Mouse (Mus musculus): ENCODE data around the gene Tbrg4. TPM values are rescaled to one million over a fixed set of nuclear protein-coding genes. Genes with fewer than 3 reads are reported as not detected.

Tbrg4 gene
- polyA plus RNA-seq, 1 experiment = 15.5 TPM

GRCm38 (mm10) chr11:6580065-6580750 is 45.7 kb downstream of the Tbrg4 start:
- no peak overlapping the region for H3K27ac ChIP-seq (ENCODE audit: insufficient read depth, low read depth, low read length)
- H3K4me1 ChIP-seq (ENCODE audit: control insufficient read depth, insufficient read depth, low read length) = peaks cover 3% of the 10 kb centered on the region; the same call in 1 of the 2 replicates
- no peak overlapping the region for H3K4me3 ChIP-seq (ENCODE audit: insufficient read depth, low read length)
- TF ChIP-seq POLR2A (IDR thresholded peaks at IDR 0.05; ENCODE audit: borderline replicate concordance, low read depth, low read length) = no peak

- H3K4me3 ChIP-seq (ENCODE audit: insufficient read depth, low read length) = no peak overlapping the region
These were observed 46.5 kb downstream of the Tbrg4 start for GRCm38 (mm10) chr11:6579361-6579760.

GRCm38 (mm10) chr11:6576151-6576550 is 49.7 kb downstream of the Tbrg4 start:
- peaks cover 2% of the 10 kb centered on the region; the same call in 1 of the 2 replicates for H3K4me1 ChIP-seq (ENCODE audit: control insufficient read depth, insufficient read depth, low read length)
- no peak overlapping the region for H3K27ac ChIP-seq (ENCODE audit: insufficient read depth, low read depth, low read length)
- TF ChIP-seq POLR2A (IDR thresholded peaks at IDR 0.05; ENCODE audit: borderline replicate concordance, low read depth, low read length) = no peak
- TF ChIP-seq CTCF (IDR thresholded peaks at IDR 0.05; ENCODE audit: low read depth, low read length) = no peak
- H3K4me3 ChIP-seq (ENCODE audit: insufficient read depth, low read length) = no peak overlapping the region

More at GRCm38 (mm10) chr11:6579361-6579760, 46.5 kb downstream of the Tbrg4 start:
- no peak overlapping the region for H3K27ac ChIP-seq (ENCODE audit: insufficient read depth, low read depth, low read length)
- no peak for TF ChIP-seq CTCF (IDR thresholded peaks at IDR 0.05; ENCODE audit: low read depth, low read length)
- TF ChIP-seq POLR2A (IDR thresholded peaks at IDR 0.05; ENCODE audit: borderline replicate concordance, low read depth, low read length) = no peak
- peaks cover 2% of the 10 kb centered on the region; the same call in 1 of the 2 replicates for H3K4me1 ChIP-seq (ENCODE audit: control insufficient read depth, insufficient read depth, low read length)

- H3K4me3 ChIP-seq (ENCODE audit: insufficient read depth, low read length) = no peak overlapping the region
- TF ChIP-seq CTCF (IDR thresholded peaks at IDR 0.05; ENCODE audit: low read depth, low read length) = no peak
- no peak for TF ChIP-seq POLR2A (IDR thresholded peaks at IDR 0.05; ENCODE audit: borderline replicate concordance, low read depth, low read length)
- H3K27ac ChIP-seq (ENCODE audit: insufficient read depth, low read depth, low read length) = no peak overlapping the region
- H3K4me1 ChIP-seq (ENCODE audit: control insufficient read depth, insufficient read depth, low read length) = peaks cover 5% of the 10 kb centered on the region; the same call in 1 of the 2 replicates
These were observed 56.5 kb downstream of the Tbrg4 start for GRCm38 (mm10) chr11:6569410-6569777.

- H3K4me1 ChIP-seq (ENCODE audit: control insufficient read depth, insufficient read depth, low read length) = peaks cover 9% of the 10 kb centered on the region
- TF ChIP-seq POLR2A (IDR thresholded peaks at IDR 0.05; ENCODE audit: borderline replicate concordance, low read depth, low read length) (no peak), CTCF (IDR thresholded peaks at IDR 0.05; ENCODE audit: low read depth, low read length) (no peak)
These were observed 57.1 kb downstream of the Tbrg4 start for GRCm38 (mm10) chr11:6568584-6569409.

GRCm38 (mm10) chr11:6567951-6568350 is 57.9 kb downstream of the Tbrg4 start:
- H3K4me1 ChIP-seq (ENCODE audit: control insufficient read depth, insufficient read depth, low read length) = peaks cover 16% of the 10 kb centered on the region
- H3K27ac ChIP-seq (ENCODE audit: insufficient read depth, low read depth, low read length) = no peak overlapping the region
- no peak overlapping the region for H3K4me3 ChIP-seq (ENCODE audit: insufficient read depth, low read length)
- TF ChIP-seq POLR2A (IDR thresholded peaks at IDR 0.05; ENCODE audit: borderline replicate concordance, low read depth, low read length) = no peak
- TF ChIP-seq CTCF (IDR thresholded peaks at IDR 0.05; ENCODE audit: low read depth, low read length) = no peak

More at GRCm38 (mm10) chr11:6568584-6569409, 57.1 kb downstream of the Tbrg4 start:
- Histone ChIP-seq H3K27ac (ENCODE audit: insufficient read depth, low read depth, low read length) (no peak overlapping the region), H3K4me3 (ENCODE audit: insufficient read depth, low read length) (no peak overlapping the region)

GRCm38 (mm10) chr11:6566496-6566895 is 59.4 kb downstream of the Tbrg4 start:
- Histone ChIP-seq H3K4me1 (ENCODE audit: control insufficient read depth, insufficient read depth, low read length) (peaks cover 26% of the 10 kb centered on the region), H3K27ac (ENCODE audit: insufficient read depth, low read depth, low read length) (no peak overlapping the region), H3K4me3 (ENCODE audit: insufficient read depth, low read length) (no peak overlapping the region)
- TF ChIP-seq POLR2A (IDR thresholded peaks at IDR 0.05; ENCODE audit: borderline replicate concordance, low read depth, low read length) (no peak), CTCF (IDR thresholded peaks at IDR 0.05; ENCODE audit: low read depth, low read length) (no peak)

Other genes with a start within 250 kb of the Tbrg4 start
- 89.7 and 107 TPM in 2 replicates for gene Zmiz2, start 237.0 kb downstream of the Tbrg4 start, polyA plus RNA-seq (2012; ENCODE audit: insufficient read depth, insufficient read length, missing spikeins)
- 1,442 and 1,533 TPM in 2 replicates for gene Ppia, start 210.6 kb downstream of the Tbrg4 start, polyA plus RNA-seq (2012; ENCODE audit: insufficient read depth, insufficient read length, missing spikeins)
- 146 and 172 TPM in 2 replicates for gene H2afv, start 181.6 kb downstream of the Tbrg4 start, polyA plus RNA-seq (2012; ENCODE audit: insufficient read depth, insufficient read length, missing spikeins)
- gene Purb, start 150.2 kb downstream of the Tbrg4 start, polyA plus RNA-seq (2012; ENCODE audit: insufficient read depth, insufficient read length, missing spikeins) = 37.3 and 37.7 TPM in 2 replicates
- 96.5 and 106 TPM in 2 replicates for gene Myo1g, start 105.1 kb downstream of the Tbrg4 start, polyA plus RNA-seq (2012; ENCODE audit: insufficient read depth, insufficient read length, missing spikeins)
- 70.8 and 88.9 TPM in 2 replicates for gene Ccm2, start 79.2 kb downstream of the Tbrg4 start, polyA plus RNA-seq (2012; ENCODE audit: insufficient read depth, insufficient read length, missing spikeins)
- gene Nacad, start 20.0 kb downstream of the Tbrg4 start, polyA plus RNA-seq (2012; ENCODE audit: insufficient read depth, insufficient read length, missing spikeins) = not detected in 2 replicates
- not detected in 2 replicates for gene Wap, start 12.6 kb upstream of the Tbrg4 start, polyA plus RNA-seq (2012; ENCODE audit: insufficient read depth, insufficient read length, missing spikeins)
- gene Ramp3, start 32.5 kb upstream of the Tbrg4 start, polyA plus RNA-seq (2012; ENCODE audit: insufficient read depth, insufficient read length, missing spikeins) = not detected in 2 replicates
- gene Gm11983, start 211.6 kb upstream of the Tbrg4 start, polyA plus RNA-seq (2012; ENCODE audit: insufficient read depth, insufficient read length, missing spikeins) = not detected in 2 replicates